Mouse (Mus musculus) kidney, adult 10 weeks (tissue): ENCODE measurements around the gene Gpr176. TPM values are rescaled to one million over a fixed set of nuclear protein-coding genes. Genes with fewer than 3 reads are reported as not detected.

Source experiments
- polyA plus RNA-seq: library from polyadenylated mRNA; stranded (reverse); fragments of 350-450 nt; fragmentation: Illumina TruSeq; extraction: RNeasy Lipid Tissue Mini Kit (QIAGEN cat#74804); gene quantifications from one replicate; pipeline ENCODE4 v1.2.3, GENCODE M21; 2014; ENCODE audit warnings: low read depth, low replicate concordance

Gpr176 gene
- polyA plus RNA-seq = 0.36 TPM

DNA sequence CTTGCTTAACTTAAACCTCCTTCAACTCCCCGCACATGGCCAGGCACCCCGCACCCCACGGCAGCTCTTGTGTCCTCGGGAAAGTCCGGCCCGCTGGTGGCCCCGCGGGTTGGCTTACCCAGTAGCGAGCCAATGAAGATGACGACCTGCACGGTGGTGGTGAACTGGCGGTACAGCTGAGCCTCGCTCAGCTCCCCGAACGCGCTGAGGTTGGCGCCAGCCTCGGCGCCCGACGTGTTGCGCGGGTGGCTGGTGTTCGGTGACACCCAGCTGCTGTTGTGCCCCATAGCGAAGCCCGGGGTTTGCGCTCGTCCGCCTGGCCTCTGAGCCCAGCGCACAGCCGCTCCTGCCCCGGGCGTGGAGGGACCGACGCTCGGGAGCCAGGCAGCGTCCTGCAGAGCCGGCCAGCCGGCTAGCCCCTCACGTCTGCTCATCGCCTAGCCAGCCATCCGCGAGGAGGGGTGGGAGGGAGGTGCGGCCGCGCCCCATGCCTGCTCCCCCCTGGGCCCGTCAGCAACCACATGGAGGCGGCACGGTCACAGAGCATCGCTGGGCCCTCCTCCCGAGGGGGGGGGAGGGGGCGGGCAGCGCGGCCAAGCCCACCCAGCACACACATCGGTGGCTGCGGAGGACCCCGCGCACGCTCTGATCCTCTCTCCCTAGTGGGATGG lies at the start of gene Gpr176:
Gpr176 (minus strand) TSS at position 519 of the 671 bp plus-strand sequence.

DNA sequence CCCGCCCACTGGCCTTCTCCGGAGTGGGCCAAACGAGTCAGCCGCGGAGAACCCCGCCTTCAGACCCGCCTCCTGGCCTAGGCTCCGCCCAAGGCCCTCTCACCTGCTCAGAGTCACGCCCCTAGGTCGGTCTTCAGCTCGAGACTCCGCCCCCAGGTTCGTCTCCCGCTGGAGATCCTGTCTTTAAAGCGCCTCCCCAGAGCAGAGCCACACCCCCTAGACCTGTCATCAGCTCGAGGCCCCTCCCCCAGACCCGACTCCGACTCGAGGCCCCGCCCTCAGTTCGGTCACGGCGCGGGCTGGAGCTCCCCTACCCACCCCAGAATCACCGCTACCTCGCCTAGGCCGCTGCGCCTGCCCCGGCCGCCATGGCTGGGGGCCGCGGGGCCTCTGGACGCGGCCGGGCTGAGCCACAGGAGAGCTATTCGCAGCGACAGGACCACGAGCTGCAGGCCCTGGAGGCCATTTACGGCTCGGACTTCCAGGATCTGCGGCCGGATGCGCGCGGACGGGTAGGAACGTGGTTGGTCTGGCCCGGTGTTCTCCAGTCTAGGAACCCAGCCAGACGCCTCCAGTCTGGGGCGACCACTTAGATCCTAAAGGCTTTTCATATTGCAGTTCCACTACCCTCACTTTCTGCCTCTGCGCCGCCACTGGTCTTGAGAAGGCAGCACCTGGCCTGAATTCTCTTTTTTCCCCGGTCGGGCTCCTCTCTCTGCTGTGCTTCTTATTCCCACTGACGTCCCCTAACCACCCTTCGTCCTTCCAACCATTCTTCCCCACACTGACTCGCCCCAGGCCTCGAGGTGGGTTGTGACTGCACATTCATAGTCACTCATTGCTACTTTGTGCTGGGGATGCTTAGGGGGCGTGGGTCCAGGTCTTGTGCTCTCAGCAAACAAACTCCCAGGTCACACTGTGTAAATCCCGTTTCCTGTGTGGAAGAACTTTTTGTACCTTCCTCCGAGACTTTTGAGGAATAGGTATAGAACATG lies 15.4 kb upstream of the Gpr176 start, which contains the start of gene Eif2ak4:
Eif2ak4 (plus strand) TSS at position 278 of the 995 bp plus-strand sequence.

DNA sequence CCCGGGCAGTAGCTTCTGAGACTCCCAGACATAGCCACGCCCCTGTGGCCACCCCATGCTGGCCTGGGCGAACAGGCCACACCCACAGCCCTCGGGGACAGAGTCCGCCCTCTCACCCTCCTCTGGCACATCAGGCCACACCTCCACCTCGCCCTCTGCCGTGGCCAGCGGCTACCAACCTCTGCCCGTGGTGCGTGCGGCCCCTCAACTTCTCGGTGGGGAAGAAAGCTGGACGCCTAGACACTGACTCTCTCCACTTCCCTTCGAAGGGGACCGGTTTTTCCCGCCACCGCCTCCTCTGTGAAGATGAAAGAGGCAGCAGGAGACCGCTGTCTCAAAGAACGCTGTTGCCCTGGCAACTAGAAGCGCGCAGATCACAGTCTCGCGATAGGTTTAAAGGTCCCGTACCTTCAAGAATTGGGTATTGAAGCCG lies 116.6 kb downstream of the Gpr176 start, which contains the start of gene Fsip1:
Fsip1 (minus strand) TSS at position 346 of the 433 bp plus-strand sequence.

Other genes starting within 250 kb of the Gpr176 start
- 1.0 TPM for gene Fsip1, start 116.5 kb downstream of the Gpr176 start, polyA plus RNA-seq
- gene Eif2ak4, start 15.2 kb upstream of the Gpr176 start, polyA plus RNA-seq = 6.4 TPM
- gene Srp14, start 106.3 kb upstream of the Gpr176 start, polyA plus RNA-seq = 109 TPM
- gene Bmf, start 176.3 kb upstream of the Gpr176 start, polyA plus RNA-seq = 3.9 TPM
- gene Bub1b, start 224.8 kb upstream of the Gpr176 start, polyA plus RNA-seq = 1.4 TPM